Mouse (Mus musculus) heart, postnatal 4 days (tissue): Measurements from ENCODE around the gene Il17d. TPM values are rescaled to one million over a fixed set of nuclear protein-coding genes. Genes with fewer than 3 reads are reported as not detected.

ENCODE experiments used
- DNase-seq: peaks from one replicate; pipeline ENCODE4 v3.0.0; 2021
- total RNA-seq, 2 experiments: library from RNA; stranded (reverse); gene quantifications; 2 replicates each; pipeline ENCODE4 v1.2.3; 2021

The Il17d gene
- total RNA-seq, result 1 to 10 TPM; 5.6 to 7.0 TPM

DNA sequence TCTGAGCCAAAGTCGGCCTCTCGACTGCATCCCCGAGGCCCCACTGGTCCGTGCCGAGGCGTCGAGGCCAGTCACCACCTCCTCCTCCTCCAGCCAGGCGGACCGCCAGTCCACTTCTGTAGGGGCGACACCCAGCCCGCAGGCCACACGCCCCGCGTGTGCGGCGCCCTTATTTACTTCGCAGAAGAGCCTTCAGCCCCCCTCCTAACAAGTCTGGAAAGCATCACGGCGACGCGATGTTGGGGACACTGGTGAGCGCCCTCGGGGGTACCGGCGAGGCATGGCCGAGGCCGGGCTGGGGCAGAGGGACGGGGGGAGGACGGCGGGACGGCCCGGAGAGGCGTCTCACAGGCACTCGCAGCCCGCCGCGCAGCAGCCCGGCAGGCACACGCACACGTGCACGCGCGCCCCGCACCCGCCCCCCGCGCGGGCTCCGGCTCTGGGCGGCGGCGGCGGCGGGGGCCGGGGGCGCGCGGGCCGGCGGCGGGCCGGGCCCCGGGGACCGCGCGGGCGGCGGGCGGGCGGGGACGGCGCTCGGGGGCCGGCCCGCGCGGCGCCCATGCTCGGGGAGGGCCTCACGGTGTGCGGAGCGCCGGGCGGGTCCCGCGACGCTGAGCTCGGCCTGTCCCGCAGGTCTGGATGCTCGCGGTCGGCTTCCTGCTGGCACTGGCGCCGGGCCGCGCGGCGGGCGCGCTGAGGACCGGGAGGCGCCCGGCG, at the start of gene Il17d:
Gene Il17d, plus strand, starts transcription at position 107 of the 717 bp plus-strand sequence.
- peak; percentile 64 for DNase-seq

GRCm38 (mm10) chr14:57475057-57475456, 49.5 kb upstream of the Il17d start:
- peak; percentile 22 for DNase-seq

- DNase-seq, result no peak
These were observed 42.3 kb upstream of the Il17d start for GRCm38 (mm10) chr14:57482262-57482661.

GRCm38 (mm10) chr14:57484183-57484582, 40.4 kb upstream of the Il17d start:
- no peak for DNase-seq

- no peak for DNase-seq
These were observed 34.9 kb upstream of the Il17d start for GRCm38 (mm10) chr14:57489696-57490095.

GRCm38 (mm10) chr14:57493840-57494239, 30.7 kb upstream of the Il17d start:
- no peak for DNase-seq

- DNase-seq, result no peak
These were observed 20.8 kb upstream of the Il17d start for GRCm38 (mm10) chr14:57503729-57504128.

DNA sequence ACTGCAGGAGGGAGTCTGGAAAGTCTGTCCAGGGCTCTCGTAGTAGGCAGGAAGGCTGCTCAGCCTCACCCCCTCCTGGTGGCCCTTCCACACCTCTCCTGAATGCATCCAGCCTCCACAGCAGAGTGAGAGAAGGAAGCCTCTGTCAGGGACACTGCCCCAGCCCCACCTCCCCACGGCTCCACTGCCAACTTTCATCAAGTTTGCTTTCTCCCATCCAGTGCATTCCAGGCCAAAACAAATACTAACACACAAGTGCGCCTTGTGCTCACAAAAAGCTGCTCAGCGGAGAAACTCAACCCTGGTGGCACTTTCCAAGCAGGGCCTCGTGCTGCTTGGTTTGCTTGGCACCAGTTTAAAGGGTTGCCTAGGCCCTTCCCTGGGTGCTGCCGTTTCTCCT, 15.0 kb upstream of the Il17d start:
- DNase-seq, result peak; percentile 17

GRCm38 (mm10) chr14:57515156-57515762, 9.3 kb upstream of the Il17d start:
- DNase-seq, result no peak

DNA sequence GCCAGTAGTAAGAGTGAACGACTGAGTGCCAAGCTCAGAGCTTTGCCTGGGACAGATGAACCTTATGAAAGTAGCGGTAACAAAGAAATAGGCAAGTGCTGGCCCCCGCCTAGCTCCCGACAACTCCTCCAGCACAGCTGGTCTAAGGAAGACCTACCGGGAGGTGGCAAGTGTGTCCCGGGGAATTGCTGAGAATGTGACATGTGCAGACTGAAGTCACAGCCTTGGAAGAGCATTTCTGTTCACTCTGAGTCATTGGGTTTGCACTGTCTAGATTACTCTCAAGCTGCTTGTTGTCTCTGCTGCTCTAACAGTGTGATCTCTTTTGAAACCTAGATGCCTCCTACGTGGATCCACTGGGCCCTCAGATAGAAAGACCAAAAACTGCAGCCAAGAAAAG, 7.6 kb upstream of the Il17d start:
- DNase-seq, result no peak

GRCm38 (mm10) chr14:57523762-57524161, 815 bp upstream of the Il17d start:
- DNase-seq, result no peak

DNA sequence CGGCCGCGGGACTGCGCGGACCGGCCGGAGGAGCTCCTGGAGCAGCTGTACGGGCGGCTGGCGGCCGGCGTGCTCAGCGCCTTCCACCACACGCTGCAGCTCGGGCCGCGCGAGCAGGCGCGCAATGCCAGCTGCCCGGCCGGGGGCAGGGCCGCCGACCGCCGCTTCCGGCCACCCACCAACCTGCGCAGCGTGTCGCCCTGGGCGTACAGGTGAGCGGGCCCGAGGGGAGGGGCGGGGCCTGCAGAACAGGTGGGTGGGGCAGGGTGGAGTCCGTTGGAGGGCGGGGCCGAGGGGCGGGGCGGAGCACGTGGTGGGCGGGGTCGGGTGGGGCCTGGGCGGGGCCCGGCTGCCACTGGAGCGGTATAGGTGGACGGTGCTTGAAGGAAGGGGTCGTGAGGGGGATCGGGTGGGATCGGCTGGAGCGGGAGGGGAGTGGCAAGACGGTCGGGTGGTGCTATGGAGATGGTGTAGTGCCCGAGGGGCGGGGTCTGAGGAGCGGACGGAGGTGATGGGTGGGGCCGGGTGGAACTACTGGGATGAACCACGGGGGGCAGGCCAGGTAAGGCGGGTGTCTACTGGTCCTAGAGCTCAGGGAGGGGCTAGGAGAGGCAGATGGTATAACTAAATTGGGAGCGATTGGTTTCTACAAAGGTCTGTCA, 942 bp downstream of the Il17d start:
- peak; percentile 70 for DNase-seq

DNA sequence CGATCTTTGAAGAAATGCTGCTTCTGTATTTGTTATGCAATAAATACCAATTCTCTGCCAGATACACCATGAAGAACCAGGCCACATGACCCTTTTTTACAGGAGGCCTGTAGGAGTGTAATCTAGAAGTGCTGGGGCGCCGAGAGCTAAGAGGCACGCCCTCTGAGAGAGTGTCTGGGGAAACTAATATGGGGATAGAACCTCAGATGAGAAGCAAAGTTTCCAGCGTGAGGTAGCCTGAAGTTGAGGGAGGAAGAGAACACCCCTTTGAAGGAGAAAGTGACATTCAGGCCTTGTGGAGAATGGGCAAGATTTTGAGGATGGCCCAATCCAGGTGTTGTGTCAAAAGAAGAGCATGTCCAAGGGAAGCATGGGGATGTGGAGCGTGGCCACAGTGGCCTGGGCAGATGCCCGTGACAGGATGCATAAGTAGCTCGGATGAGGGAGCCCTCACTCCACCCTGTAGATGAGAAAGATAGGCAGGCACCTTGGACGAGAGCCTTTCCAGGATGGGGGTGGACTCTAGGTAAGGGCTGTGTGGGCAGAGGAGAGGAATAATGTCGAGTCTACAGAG, 1.6 kb downstream of the Il17d start:
- DNase-seq, result no peak

GRCm38 (mm10) chr14:57527122-57527521, 2.5 kb downstream of the Il17d start:
- DNase-seq, result no peak

GRCm38 (mm10) chr14:57527598-57527997, 3.0 kb downstream of the Il17d start:
- no peak for DNase-seq

GRCm38 (mm10) chr14:57529086-57529785, 4.7 kb downstream of the Il17d start:
- peak; percentile 68 for DNase-seq

DNA sequence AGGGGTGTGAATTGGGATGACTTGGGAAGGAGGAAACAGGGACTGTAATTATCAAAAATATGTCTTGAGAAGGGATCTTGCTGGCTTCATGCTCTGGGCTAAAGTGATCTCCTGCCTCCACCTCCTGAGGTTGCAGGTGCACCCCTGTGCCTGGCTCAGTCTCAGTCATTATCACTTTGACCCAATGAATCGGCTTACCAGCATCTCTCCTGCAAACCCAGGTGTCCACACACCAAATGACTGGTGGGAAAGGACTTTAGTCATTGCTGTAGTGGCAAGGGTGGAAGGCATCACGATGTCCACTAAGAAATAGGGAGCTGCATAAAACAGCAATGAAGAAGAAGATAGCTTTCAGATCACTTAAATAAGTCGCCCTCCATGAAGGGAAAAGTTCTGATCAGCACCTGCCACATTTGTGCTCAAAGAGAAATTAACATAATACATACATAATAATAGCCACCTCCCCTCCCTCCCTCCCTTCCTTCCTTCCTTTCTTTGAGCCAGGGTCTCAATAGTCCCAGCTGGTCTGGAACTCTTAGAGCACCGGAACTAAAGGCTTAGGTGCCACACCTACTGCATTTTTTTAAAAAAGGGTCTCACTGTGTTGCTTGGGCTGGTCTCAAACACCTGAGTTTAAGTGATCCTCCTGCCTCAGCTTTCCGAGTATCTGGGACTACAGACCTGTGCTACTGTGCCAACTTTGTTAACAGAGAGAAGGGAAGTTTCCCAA, 5.4 kb downstream of the Il17d start:
- no peak for DNase-seq

- DNase-seq, result no peak
These were observed 8.0 kb downstream of the Il17d start for GRCm38 (mm10) chr14:57532577-57532976.

GRCm38 (mm10) chr14:57533214-57533613, 8.6 kb downstream of the Il17d start:
- peak; percentile 83 for DNase-seq

GRCm38 (mm10) chr14:57533841-57534240, 9.3 kb downstream of the Il17d start:
- no peak for DNase-seq

DNA sequence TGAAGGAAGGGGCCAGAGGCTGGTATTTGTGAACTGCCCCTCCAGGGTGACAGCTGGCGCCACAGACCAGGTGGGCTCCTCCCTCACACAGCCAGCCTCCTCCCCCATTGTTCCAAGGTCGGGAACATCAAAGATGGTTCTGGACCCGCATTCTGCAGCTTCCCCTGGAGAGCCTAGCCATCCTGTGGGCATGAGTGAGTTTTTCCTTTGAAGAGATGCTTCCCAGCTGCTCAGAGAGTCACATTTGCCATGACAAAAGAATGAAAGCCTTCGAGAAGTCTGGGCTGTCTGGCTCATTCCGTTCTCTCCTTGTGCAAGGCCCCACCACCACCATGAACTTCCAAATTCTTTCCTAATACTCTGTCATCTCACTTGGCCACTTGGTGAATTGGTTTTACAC, 9.8 kb downstream of the Il17d start:
- no peak for DNase-seq

- peak; percentile 77 for DNase-seq
These were observed 10.4 kb downstream of the Il17d start for GRCm38 (mm10) chr14:57534961-57535360.
